Mouse (Mus musculus) layer of hippocampus, postnatal 14 days (tissue): ENCODE measurements around the gene Pqlc3. TPM values are rescaled to one million over a fixed set of nuclear protein-coding genes. Genes with fewer than 3 reads are reported as not detected.

ENCODE experiments used
- DNase-seq, 2 experiments: peaks; one replicate each; pipeline ENCODE4 v3.0.0; 2021 to 2022; ENCODE audit warnings: low spot score in 2 of 2, mixed read lengths in 1 of 2
- total RNA-seq, 2 experiments: library from RNA; stranded (reverse); gene quantifications; 2 replicates each; pipeline ENCODE4 v1.2.3; 2021

Pqlc3 gene
- total RNA-seq, 2 experiments from 2014 or later: 0.45 to 0.99 TPM

GRCm38 (mm10) chr12:17011100-17011870, 11.1 kb upstream of the Pqlc3 start, which contains the start of gene 2410004P03Rik:
Gene 2410004P03Rik, minus strand, starts transcription at chr12:17011727.
- peak; percentile 55 to 67 for DNase-seq

- no peak for DNase-seq
These were observed 9.3 kb upstream of the Pqlc3 start for GRCm38 (mm10) chr12:17009466-17009865.

- DNase-seq: no peak
These were observed 1.0 kb upstream of the Pqlc3 start for GRCm38 (mm10) chr12:17001211-17001610.

GRCm38 (mm10) chr12:17000628-17001027, 420 bp upstream of the Pqlc3 start:
- no peak for DNase-seq

GRCm38 (mm10) chr12:16999146-16999545, 1.1 kb downstream of the Pqlc3 start:
- no peak for DNase-seq

- no peak for DNase-seq
These were observed 3.2 kb downstream of the Pqlc3 start for GRCm38 (mm10) chr12:16996886-16997462.

GRCm38 (mm10) chr12:16996281-16996680, 3.9 kb downstream of the Pqlc3 start:
- DNase-seq: no peak

GRCm38 (mm10) chr12:16994291-16994690, 5.9 kb downstream of the Pqlc3 start:
- no peak for DNase-seq

- no peak for DNase-seq
These were observed 7.9 kb downstream of the Pqlc3 start for GRCm38 (mm10) chr12:16992355-16992754.

GRCm38 (mm10) chr12:16991376-16991775, 8.8 kb downstream of the Pqlc3 start:
- no peak for DNase-seq

GRCm38 (mm10) chr12:16985778-16986177, 14.4 kb downstream of the Pqlc3 start:
- DNase-seq: no peak

- DNase-seq: no peak
These were observed 23.1 kb downstream of the Pqlc3 start for GRCm38 (mm10) chr12:16977120-16977519.

GRCm38 (mm10) chr12:16966811-16967210, 33.4 kb downstream of the Pqlc3 start:
- DNase-seq: no peak

GRCm38 (mm10) chr12:16963354-16963753, 36.9 kb downstream of the Pqlc3 start:
- no peak for DNase-seq

GRCm38 (mm10) chr12:16958851-16959250, 41.4 kb downstream of the Pqlc3 start:
- no peak for DNase-seq

- DNase-seq: no peak
These were observed 52.0 kb downstream of the Pqlc3 start for GRCm38 (mm10) chr12:16948239-16948638.

- no peak for DNase-seq
These were observed 58.2 kb downstream of the Pqlc3 start for GRCm38 (mm10) chr12:16941976-16942375.

Other genes starting within 250 kb of the Pqlc3 start
- 1 to 10 TPM in 1 of 2 experiments, under 1 TPM in 1; 0.62 to 1.1 TPM for gene Greb1, start 199.5 kb downstream of the Pqlc3 start, total RNA-seq
- 10 to 100 TPM; 22.6 to 27.3 TPM for gene E2f6, start 189.4 kb downstream of the Pqlc3 start, total RNA-seq
- gene Rock2, start 105.5 kb downstream of the Pqlc3 start, total RNA-seq: 100 to 1,000 TPM in 1 of 2 experiments, 10 to 100 TPM in 1; 99.1 to 100 TPM
- gene 2410004P03Rik, start 11.3 kb upstream of the Pqlc3 start, total RNA-seq: 1 to 10 TPM; 1.1 to 2.4 TPM
- 10 to 100 TPM; 23.6 to 27.9 TPM for gene Kcnf1, start 176.5 kb upstream of the Pqlc3 start, total RNA-seq